Mouse (Mus musculus) stomach, postnatal 0 days (tissue): ENCODE data around the gene Icmt.

Experiments
- CTCF ChIP-seq: IDR thresholded peaks from 2 replicates; pipeline ENCODE4 v1.5.1; 2016; ENCODE audit warnings: antibody characterized with exemption, low read depth, mild to moderate bottlenecking, moderate library complexity
- EP300 ChIP-seq: optimal IDR thresholded peaks from 2 replicates; pipeline ENCODE3; 2016; ENCODE audit warnings: antibody characterized with exemption

DNA sequence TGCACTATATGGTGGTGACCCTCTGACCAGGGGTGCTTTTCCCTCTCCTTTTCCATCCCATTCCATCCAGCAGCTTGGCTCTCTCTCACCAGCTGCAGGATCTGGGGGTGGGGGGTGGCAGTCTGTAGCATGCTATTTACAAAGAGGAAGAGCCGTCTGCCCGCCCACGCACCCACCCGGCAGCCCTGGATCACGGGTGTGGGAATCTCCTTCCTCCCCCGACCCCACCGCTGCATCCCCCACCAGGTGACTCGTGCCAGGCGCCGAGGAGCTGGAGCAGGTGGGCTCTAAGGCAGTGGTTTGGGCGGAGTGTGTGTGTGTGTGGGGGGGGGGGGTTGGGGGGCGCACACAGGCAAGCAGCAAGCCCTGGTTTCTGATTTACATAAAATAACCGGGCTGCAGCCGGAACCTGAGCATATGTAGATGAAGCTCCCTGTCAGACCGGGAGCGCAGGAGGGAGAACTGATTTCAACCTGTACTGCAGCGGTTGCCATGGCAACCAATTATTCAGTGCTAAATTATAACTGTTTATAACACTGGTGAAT, 52.9 kb downstream of the Icmt start:
- no peak for TF ChIP-seq EP300
- no peak for TF ChIP-seq CTCF
